In the genomic region with DNA sequence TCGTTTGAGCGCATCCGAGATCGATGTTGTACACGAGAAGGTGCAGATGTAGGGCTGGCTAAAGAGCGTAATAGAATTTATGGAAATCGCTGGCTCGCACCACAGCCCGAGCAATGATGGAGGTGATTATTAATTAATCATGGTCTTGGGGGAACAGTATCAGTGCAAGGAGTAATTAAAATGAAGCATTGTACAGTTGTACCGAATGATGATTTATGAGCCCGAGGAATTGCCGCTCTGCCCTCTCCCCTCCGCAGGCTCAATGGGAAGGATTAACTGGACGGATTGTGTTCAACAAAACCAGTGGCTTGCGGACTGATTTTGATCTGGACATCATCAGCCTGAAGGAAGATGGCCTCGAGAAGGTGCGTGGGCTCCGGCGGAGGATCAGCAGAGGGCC, we compare ENCODE assay signal across 16 mouse cellular contexts.
"Had no signal": no experiment of that assay in that cellular context is flagged by ENCODE, and none has a peak within 500 bp of the region (broad histone marks: within the 10 kb centered on the region; RNA-seq: fewer than 3 reads in every experiment).

No protein-coding gene starts in this region.

- H3K4me3 ChIP-seq: midbrain, embryonic 10.5 days; midbrain, embryonic 12.5 days; midbrain, embryonic 15.5 days; myocyte; neural tube, embryonic 13.5 days; neural tube, embryonic 15.5 days; stomach, embryonic 15.5 days had no signal

- H3K4me2 ChIP-seq: lung, embryonic 14.5 days; midbrain, embryonic 12.5 days; midbrain, embryonic 15.5 days; neural tube, embryonic 13.5 days; neural tube, embryonic 15.5 days; stomach, embryonic 15.5 days had no signal

- H3K9ac ChIP-seq: lung, embryonic 14.5 days; midbrain, embryonic 12.5 days; midbrain, embryonic 15.5 days; neural tube, embryonic 13.5 days; neural tube, embryonic 15.5 days; stomach, embryonic 15.5 days had no signal

- H3K9me3 ChIP-seq: midbrain, embryonic 10.5 days; midbrain, embryonic 12.5 days; midbrain, embryonic 15.5 days; neural tube, embryonic 13.5 days; neural tube, embryonic 15.5 days; stomach, embryonic 15.5 days had no signal

- H3K36me3 ChIP-seq: midbrain, embryonic 10.5 days; midbrain, embryonic 12.5 days; midbrain, embryonic 15.5 days; neural tube, embryonic 15.5 days; stomach, embryonic 15.5 days had no signal

- H3K27ac ChIP-seq: midbrain, embryonic 10.5 days; midbrain, embryonic 12.5 days; midbrain, embryonic 15.5 days; neural tube, embryonic 13.5 days; neural tube, embryonic 15.5 days; stomach, embryonic 15.5 days; stomach, postnatal 0 days had no signal

- DNase-seq: lung, adult 18-20 months; lung, embryonic 14.5 days; lung, postnatal 10 days; lung, postnatal 4 days; right cerebral cortex, postnatal 14 days; thymus, adult 2 months; thymus, postnatal 25 days; thymus, postnatal 4 days had no signal

- ATAC-seq: midbrain, embryonic 15.5 days had no signal

- H3K4me1 ChIP-seq: stomach, embryonic 15.5 days had no signal

- H3K27me3 ChIP-seq: midbrain, embryonic 12.5 days; midbrain, embryonic 15.5 days; neural tube, embryonic 15.5 days; stomach, embryonic 15.5 days had no signal
